Mouse (Mus musculus) layer of hippocampus, adult 9-10 months (tissue): Measurements from ENCODE around the gene Sept9.
"Not testable (repeated sequence)": the region's sequence is repeated elsewhere in the genome, so short reads cannot be mapped to it uniquely, and the experiment has no call there.

Experiments used
- DNase-seq: peaks from one replicate; pipeline ENCODE4 v3.0.0; 2022; ENCODE audit warnings: low spot score

Gene Sept9

GRCm38 (mm10) chr11:117313446-117313845 is 114.0 kb downstream of the Sept9 start:
- DNase-seq, result no peak

- DNase-seq, result no peak
Observed at GRCm38 (mm10) chr11:117314026-117314425, 114.6 kb downstream of the Sept9 start.

GRCm38 (mm10) chr11:117314520-117314919 is 115.1 kb downstream of the Sept9 start:
- DNase-seq, result no peak

GRCm38 (mm10) chr11:117315309-117315708 is 115.8 kb downstream of the Sept9 start:
- DNase-seq, result no peak

GRCm38 (mm10) chr11:117316441-117317331 is 117.2 kb downstream of the Sept9 start:
- DNase-seq, result no peak

GRCm38 (mm10) chr11:117317429-117318101 is 118.1 kb downstream of the Sept9 start:
- DNase-seq, result no peak

GRCm38 (mm10) chr11:117318202-117318601 is 118.7 kb downstream of the Sept9 start:
- DNase-seq, result no peak

- DNase-seq, result no peak
Observed at GRCm38 (mm10) chr11:117318731-117319542, 119.5 kb downstream of the Sept9 start.

GRCm38 (mm10) chr11:117319543-117320335 is 120.3 kb downstream of the Sept9 start:
- DNase-seq, result no peak

- DNase-seq, result no peak
Observed at GRCm38 (mm10) chr11:117320482-117320881, 121.0 kb downstream of the Sept9 start.

- no peak for DNase-seq
Observed at GRCm38 (mm10) chr11:117321311-117321971, 122.0 kb downstream of the Sept9 start.

GRCm38 (mm10) chr11:117322311-117322710 is 122.8 kb downstream of the Sept9 start:
- DNase-seq, result no peak

- no peak for DNase-seq
Observed at GRCm38 (mm10) chr11:117322730-117323579, 123.5 kb downstream of the Sept9 start.

GRCm38 (mm10) chr11:117323976-117324574 is 124.6 kb downstream of the Sept9 start:
- no peak for DNase-seq

GRCm38 (mm10) chr11:117324718-117325117 is 125.3 kb downstream of the Sept9 start:
- not testable (repeated sequence) for DNase-seq

- no peak for DNase-seq
Observed at GRCm38 (mm10) chr11:117325131-117325467, 125.6 kb downstream of the Sept9 start.

- DNase-seq, result no peak
Observed at GRCm38 (mm10) chr11:117325468-117326139, 126.1 kb downstream of the Sept9 start.

- no peak for DNase-seq
Observed at GRCm38 (mm10) chr11:117326140-117326725, 126.8 kb downstream of the Sept9 start.
